Mouse (Mus musculus) heart, adult 10 weeks (tissue): ENCODE measurements around the gene Sord. TPM values are rescaled to one million over a fixed set of nuclear protein-coding genes. Genes with fewer than 3 reads are reported as not detected.

Experiments
- polyA plus RNA-seq: library from polyadenylated mRNA; stranded (reverse); fragments of 350-450 nt; fragmentation: Illumina TruSeq; extraction: RNeasy Lipid Tissue Mini Kit (QIAGEN cat#74804); gene quantifications from one replicate; pipeline ENCODE4 v1.2.3, GENCODE M21; 2014; ENCODE audit warnings: low read depth, low replicate concordance

Gene Sord
- 186 TPM for polyA plus RNA-seq

DNA sequence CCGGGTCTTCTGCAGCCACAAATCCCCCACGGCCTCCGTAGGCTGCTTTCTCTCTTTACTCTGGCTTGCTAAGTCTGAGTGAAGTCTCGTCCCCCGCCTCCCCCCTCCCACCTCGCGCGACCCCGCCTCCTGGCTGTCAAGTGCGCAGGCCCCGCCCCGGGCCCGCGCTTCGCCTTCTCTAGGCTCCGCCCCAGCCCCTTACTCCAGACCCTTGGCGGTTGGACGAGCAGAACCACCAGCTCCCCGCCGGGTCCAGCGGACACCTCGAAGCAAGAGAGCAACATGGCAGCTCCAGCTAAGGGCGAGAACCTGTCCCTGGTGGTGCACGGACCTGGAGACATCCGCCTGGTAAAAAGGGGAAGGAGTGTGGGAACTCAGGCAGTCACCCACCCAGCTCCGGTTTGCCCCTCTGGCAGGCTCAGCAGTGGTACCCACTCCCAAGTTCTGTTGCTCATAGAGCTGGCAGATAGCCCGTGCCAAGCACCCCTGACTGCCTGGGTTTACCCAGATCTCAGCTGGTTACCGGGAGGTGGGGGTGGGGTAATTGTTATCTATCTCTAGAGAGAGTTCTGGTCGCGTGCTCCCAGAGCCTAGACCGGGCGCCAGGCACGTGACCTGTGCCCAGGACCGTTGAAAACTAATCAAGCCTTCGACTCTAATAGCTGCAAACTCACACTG, at the start of gene Sord:
Sord (plus strand) TSS at position 139 of the 678 bp plus-strand sequence.

DNA sequence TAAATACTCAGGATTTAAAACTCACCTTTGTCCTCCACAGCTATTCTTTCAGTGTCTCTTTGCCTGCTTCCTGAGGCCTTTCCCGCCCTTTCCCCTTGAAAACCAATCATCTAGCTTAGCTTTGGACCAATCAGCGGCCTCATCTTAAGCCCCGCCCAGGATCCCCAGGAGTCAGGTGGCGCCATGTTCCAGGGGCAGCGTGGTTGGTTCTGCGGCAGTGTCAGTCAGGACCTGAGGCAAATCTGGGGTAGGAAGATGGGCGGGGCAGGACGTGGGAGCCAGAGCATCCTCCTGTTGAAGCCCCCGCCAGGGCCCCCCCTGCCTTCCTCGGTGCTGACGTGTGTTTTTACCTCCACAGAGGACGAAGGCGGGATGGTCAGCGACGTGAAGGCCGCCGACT, 48.4 kb upstream of the Sord start, which contains the start of the genes Patl2 and Terb2:
Patl2 (minus strand) TSS at position 84 of the 400 bp plus-strand sequence.
Terb2 (plus strand) TSS at position 167 of the 400 bp plus-strand sequence.

DNA sequence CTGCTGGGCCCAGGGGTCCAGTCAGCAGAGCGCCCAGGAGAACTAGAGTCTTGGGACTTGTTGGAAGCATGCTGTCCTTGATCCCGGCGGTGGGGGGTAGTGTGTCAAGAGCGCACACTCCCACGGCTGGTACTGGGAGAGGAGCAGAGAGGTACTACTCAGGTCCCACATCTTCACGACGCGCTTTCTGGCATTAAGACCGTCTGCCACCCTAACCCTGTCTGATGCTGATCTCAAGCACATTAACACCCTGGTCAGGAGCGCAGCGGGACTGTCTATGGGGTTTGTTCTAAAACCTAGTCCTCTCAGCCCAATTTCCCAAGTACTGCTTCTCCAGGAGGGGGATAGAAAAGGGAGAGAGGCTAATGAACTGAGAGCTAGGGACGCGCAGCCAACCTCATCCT, 63.5 kb downstream of the Sord start, which contains the start of gene Duox2:
Duox2 (minus strand) TSS at position 354 of the 404 bp plus-strand sequence.

DNA sequence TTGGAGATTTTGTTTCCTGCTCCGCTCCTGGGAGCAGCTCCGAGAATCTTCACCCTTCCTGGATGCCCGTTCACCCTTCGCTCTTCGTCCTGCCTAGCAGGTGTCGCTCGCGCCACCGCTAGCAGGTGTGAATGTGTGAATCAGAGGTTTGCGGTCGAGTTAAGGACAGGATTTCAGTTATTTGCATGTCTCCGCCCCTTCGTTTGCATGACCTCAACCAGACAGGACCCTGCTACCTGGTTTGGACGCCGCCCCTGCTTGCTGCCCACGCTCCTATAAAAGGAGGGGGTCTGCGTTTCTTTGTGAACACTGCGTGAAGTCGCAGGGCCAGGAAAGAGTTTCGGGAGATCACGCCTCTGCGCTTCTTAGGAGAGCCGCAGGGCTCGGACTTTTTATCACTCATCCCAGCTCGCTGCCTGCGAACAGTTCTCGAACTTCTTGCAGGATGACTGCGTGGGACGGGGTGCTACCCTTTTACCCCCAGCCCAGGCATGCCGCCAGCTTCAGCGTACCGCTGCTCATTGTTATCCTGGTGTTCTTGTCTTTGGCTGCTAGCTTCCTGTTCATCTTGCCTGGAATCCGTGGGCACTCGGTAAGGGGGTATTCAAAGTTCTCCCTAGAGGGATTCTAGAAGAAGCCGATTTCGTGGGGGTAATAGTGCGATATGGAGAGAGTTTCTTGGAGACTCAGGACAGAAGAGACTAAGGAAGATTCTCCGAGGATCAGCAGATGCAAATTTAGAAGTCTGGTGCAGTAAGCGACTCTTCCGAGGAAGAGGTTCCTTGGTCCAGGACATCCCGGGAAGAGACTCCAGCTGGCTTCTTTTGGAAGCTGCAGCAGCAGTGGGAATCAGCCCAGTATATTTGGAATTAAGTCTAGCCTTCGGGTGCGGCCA, 64.3 kb downstream of the Sord start, which contains the start of gene Duoxa2:
Duoxa2 (plus strand) TSS at position 305 of the 895 bp plus-strand sequence.

DNA sequence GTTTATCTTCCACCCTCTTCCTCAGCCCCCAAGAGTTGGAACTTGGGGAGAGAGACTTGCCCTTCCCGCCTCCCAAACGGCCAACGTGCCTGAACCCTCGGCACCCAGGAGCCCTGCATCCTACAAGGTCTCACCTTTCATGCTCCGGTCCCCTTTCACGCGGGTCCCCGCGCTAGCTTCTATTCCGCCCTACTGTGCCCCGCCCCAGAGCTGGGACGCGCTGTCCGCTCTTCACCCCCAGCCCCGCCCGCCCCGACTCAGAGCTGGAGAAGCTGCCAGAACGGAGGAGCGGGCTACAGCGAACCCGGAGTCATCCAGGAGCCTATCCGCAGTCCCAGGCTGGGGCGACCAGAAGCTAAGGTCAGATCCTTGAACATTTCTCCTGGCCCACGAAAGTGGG, 79.0 kb downstream of the Sord start, which contains the start of gene Duoxa1:
Duoxa1 (minus strand) TSS at position 195 of the 400 bp plus-strand sequence.

Other genes starting within 250 kb of the Sord start
- 36.9 TPM for gene Eif3j1, start 206.2 kb upstream of the Sord start, polyA plus RNA-seq
- 7.4 TPM for gene Spg11, start 116.4 kb upstream of the Sord start, polyA plus RNA-seq
- gene B2m, start 87.1 kb upstream of the Sord start, polyA plus RNA-seq: 461 TPM
- gene Trim69, start 74.0 kb upstream of the Sord start, polyA plus RNA-seq: 0.26 TPM
- not detected for gene Patl2, start 48.6 kb upstream of the Sord start, polyA plus RNA-seq
- not detected for gene Terb2, start 48.5 kb upstream of the Sord start, polyA plus RNA-seq
- 0.42 TPM for gene Duox2, start 63.7 kb downstream of the Sord start, polyA plus RNA-seq
- not detected for gene Duoxa2, start 64.2 kb downstream of the Sord start, polyA plus RNA-seq
- gene Duoxa1, start 79.0 kb downstream of the Sord start, polyA plus RNA-seq: 0.63 TPM
- gene Duox1, start 80.9 kb downstream of the Sord start, polyA plus RNA-seq: 0.29 TPM
- 3.1 TPM for gene Shf, start 134.4 kb downstream of the Sord start, polyA plus RNA-seq
- gene Slc28a2, start 191.7 kb downstream of the Sord start, polyA plus RNA-seq: 35.1 TPM